Mouse (Mus musculus) G1E (cell line): ENCODE results near the gene Npas3. TPM values are rescaled to one million over a fixed set of nuclear protein-coding genes. Genes with fewer than 3 reads are reported as not detected.

Experiments used
- ATAC-seq: 2 replicates; pipeline ENCODE4 v1.8.0; 2016; ENCODE audit warnings: mild to moderate bottlenecking; ENCODE audit not compliant: insufficient number of reproducible peaks, poor library complexity, low FRiP score, severe bottlenecking; ENCODE audit errors: extremely low read depth
- DNase-seq: peaks from one replicate; pipeline ENCODE4 v3.0.0; 2012; ENCODE audit warnings: low spot score
- H3K27me3 ChIP-seq: 2 replicates; pipeline ENCODE4 v1.6.1; 2012; ENCODE audit warnings: mild to moderate bottlenecking, low read length, inconsistent platforms; ENCODE audit not compliant: insufficient read depth
- H3K36me3 ChIP-seq: replicated peaks from 2 replicates; pipeline ENCODE3; 2012; ENCODE audit warnings: mild to moderate bottlenecking, inconsistent platforms
- H3K4me1 ChIP-seq: 2 replicates; pipeline ENCODE4 v1.6.1; 2012; ENCODE audit warnings: low read depth, low read length, inconsistent platforms, mixed read lengths; ENCODE audit not compliant: insufficient read depth
- H3K4me3 ChIP-seq: 2 replicates; pipeline ENCODE4 v1.5.1; 2012; ENCODE audit warnings: low read depth, mild to moderate bottlenecking, inconsistent platforms, low read length, moderate library complexity, mixed read lengths
- H3K9me3 ChIP-seq: replicated peaks from 2 replicates; pipeline ENCODE4 v1.6.1; 2012; ENCODE audit warnings: inconsistent platforms
- CTCF ChIP-seq: IDR thresholded peaks from 2 replicates; pipeline ENCODE4 v1.5.1; 2012; ENCODE audit warnings: low read depth, low read length, inconsistent platforms, mixed read lengths
- GATA1 ChIP-seq: IDR thresholded peaks from 2 replicates; pipeline ENCODE4 v1.6.1; 2012; ENCODE audit warnings: borderline replicate concordance, low read length, inconsistent platforms, mixed read lengths
- GATA2 ChIP-seq: IDR thresholded peaks from 2 replicates; pipeline ENCODE4 v1.6.1; 2012; ENCODE audit warnings: low read depth, low read length, inconsistent platforms, borderline replicate concordance
- POLR2AphosphoS5 ChIP-seq: IDR thresholded peaks from 2 replicates; pipeline ENCODE4 v1.6.1; 2012; ENCODE audit warnings: low read depth, low read length, inconsistent platforms; ENCODE audit not compliant: insufficient replicate concordance
- TAL1 ChIP-seq: conservative IDR thresholded peaks from 2 replicates; pipeline ENCODE4 v1.6.1; 2012; ENCODE audit warnings: low read depth, low read length, inconsistent platforms, mixed read lengths
- polyA plus RNA-seq: library from polyadenylated mRNA; stranded (reverse); fragments of >175 nt; gene quantifications from 2 replicates; pipeline ENCODE4 v1.2.3, GENCODE M21; 2012
- total RNA-seq, 2 experiments: library from RNA; stranded (forward) in 1 of 2; stranded (reverse) in 1 of 2; fragments of 200-1000 nt in 1 of 2; fragments of >200 nt in 1 of 2; fragmentation: Nextera tagmentation in 1 of 2; gene quantifications; 2 replicates each; pipeline ENCODE4 v1.2.3; 2014 to 2017

Npas3 gene
- total and polyA plus RNA-seq, 3 experiments, result 0.11 TPM; not detected in 2

DNA sequence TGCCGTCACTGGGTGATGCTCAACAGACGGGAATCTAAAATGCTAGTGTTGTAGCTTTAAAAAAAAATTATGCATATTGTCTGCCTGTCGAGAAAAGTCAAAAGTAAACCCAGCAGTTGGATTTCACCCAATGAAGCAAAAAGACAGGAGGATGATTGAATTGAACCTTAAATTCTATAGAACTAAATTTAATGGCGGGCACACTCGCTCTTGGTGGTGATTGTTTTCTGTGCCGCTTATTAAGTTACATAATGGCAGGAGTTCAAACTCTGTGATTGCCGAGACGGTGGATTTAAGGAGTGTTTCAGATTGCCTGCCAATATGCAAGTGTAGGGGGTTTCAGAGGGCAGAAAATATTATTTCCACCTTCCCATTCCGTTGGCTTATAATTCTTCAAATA lies 82.9 kb downstream of the Npas3 start:
- H3K9me3 ChIP-seq, result peaks cover 39% of the 10 kb centered on the region
- no peak for DNase-seq
- H3K4me3 ChIP-seq, result no peak overlapping the region
- no peaks in the 10 kb centered on the region for H3K36me3 ChIP-seq
- TF ChIP-seq POLR2AphosphoS5 (no peak), GATA2 (no peak), GATA1 (no peak)
- ATAC-seq, result no peak
- no peaks in the 10 kb centered on the region for H3K27me3 ChIP-seq
- H3K4me1 ChIP-seq, result no peaks in the 10 kb centered on the region

DNA sequence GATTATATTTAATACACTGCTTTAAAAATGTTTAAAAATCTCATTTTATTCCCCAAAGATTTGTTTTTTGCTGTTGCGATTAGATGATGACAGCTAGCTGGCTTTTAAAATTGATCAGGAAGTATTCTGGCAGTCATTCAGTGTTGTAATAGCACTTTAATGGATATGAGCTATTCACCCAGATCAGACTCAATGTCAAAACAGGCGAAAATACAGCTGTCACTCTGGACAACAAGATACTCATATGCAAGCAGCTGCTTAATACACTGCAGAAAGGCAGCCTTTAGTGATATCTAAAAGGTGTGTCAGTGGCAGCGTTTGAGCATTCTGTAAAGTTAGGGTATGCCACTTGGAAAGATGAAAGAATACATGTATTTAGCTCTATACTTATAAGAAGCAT lies 83.3 kb downstream of the Npas3 start:
- no peak overlapping the region for H3K4me3 ChIP-seq
- H3K4me1 ChIP-seq, result no peaks in the 10 kb centered on the region
- H3K36me3 ChIP-seq, result no peaks in the 10 kb centered on the region
- DNase-seq (no peak), ATAC-seq (no peak)
- H3K9me3 ChIP-seq, result peaks cover 39% of the 10 kb centered on the region
- no peaks in the 10 kb centered on the region for H3K27me3 ChIP-seq
- TF ChIP-seq GATA1 (no peak), TAL1 (no peak), POLR2AphosphoS5 (no peak), CTCF (no peak), GATA2 (no peak)

DNA sequence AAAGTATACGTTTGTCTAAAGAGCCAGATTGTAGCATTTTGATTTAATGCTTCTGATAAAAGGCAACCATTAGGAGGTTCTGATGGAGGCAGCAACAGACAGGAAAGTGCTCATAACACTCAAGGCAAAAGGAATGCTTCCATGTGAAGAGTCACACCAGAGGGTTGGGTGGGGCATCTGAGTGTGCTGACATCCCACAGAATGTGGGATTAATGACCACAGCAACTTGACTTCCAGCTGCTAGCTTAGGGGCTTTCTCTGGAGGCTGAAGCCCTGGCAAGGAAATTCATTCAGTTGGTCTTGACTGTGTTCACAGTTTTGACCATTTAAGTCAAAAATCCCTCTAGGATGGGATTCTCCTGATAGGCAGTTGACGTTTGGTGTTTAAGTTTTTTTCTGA lies 84.8 kb downstream of the Npas3 start:
- Histone ChIP-seq H3K36me3 (no peaks in the 10 kb centered on the region), H3K27me3 (no peaks in the 10 kb centered on the region), H3K4me3 (no peak overlapping the region), H3K4me1 (no peaks in the 10 kb centered on the region), H3K9me3 (peaks cover 39% of the 10 kb centered on the region)
- ATAC-seq, result no peak
- no peak for TF ChIP-seq POLR2AphosphoS5
- no peak for DNase-seq

DNA sequence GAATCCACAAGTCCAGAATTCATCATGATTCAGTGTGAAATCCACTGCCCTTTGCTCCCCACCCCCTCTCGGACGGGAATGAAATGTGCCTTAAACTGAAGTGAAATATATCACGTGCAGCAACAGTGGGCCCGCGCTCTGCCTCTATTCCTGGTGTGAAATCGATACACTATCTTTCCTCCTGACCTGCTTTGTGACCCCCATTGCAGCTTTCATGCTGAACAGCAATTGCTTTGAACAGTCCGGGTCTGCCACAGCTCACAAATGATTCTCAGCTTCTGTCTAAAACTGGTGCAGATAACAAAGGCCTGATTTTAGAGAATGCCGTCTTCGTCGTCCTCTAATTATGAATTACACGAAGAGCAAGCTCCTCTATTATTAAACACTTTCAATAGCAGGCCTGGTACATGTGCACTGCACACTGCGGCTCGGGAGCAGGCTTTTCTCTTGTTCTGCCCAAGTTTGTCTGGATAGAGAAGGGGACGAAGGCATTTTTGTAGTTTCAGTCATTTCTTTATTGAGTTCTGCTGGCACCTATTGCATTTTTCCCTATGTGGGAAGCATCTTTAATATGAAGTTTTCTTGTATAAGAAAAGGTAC lies 90.0 kb downstream of the Npas3 start:
- H3K27me3 ChIP-seq, result no peaks in the 10 kb centered on the region
- peaks cover 36% of the 10 kb centered on the region for H3K9me3 ChIP-seq
- DNase-seq (no peak), ATAC-seq (no peak)
- no peak overlapping the region for H3K4me3 ChIP-seq
- H3K4me1 ChIP-seq, result no peaks in the 10 kb centered on the region
- no peak for TF ChIP-seq CTCF
- no peak for TF ChIP-seq POLR2AphosphoS5
- no peak for TF ChIP-seq GATA1
- no peak for TF ChIP-seq GATA2
- TF ChIP-seq TAL1, result no peak
- no peaks in the 10 kb centered on the region for H3K36me3 ChIP-seq

DNA sequence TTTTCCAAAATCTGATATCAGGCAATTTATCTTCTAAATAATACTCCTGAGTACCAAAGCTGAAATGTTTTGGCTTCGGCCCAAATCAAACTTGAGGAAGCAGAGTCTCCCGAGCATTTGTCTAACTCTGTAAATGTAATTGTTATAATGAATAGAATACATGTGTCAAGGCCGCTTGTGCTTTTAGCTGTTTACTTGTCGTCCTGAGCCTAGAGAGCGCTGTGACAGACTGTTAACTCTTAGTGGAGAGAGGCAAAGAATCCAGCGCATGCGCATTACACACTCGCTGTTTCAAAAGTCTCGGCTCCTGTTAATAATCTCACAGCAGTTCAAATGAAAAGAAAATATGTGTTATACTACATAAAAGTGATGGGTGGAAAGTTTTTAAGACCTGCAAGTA lies 94.3 kb downstream of the Npas3 start:
- no peaks in the 10 kb centered on the region for H3K4me1 ChIP-seq
- no peaks in the 10 kb centered on the region for H3K36me3 ChIP-seq
- H3K4me3 ChIP-seq, result no peak overlapping the region
- no peak for TF ChIP-seq POLR2AphosphoS5
- TF ChIP-seq GATA2, result no peak
- TF ChIP-seq CTCF, result no peak
- no peak for TF ChIP-seq GATA1
- no peak for TF ChIP-seq TAL1
- DNase-seq (no peak), ATAC-seq (no peak)
- no peaks in the 10 kb centered on the region for H3K27me3 ChIP-seq
- H3K9me3 ChIP-seq, result peaks cover 24% of the 10 kb centered on the region

DNA sequence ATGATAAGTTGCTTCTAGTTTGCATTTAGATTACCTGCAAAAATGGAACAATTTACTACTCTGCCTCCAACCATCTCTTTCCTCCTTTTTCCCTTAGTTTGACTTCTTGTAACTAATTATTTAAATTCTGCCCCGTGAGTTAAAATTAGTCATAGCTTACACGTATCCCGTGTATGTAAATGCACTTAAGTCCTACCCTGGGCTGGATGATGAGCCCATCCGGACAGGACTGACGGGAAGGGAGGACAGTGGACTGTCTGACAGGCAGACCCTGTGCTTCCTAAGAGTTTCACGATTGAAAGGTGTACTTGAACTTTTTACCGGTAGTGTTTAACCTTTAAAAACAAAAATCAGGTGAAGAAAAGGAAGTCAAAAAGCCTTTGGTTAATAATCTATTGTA lies 103.4 kb downstream of the Npas3 start:
- Histone ChIP-seq H3K27me3 (no peaks in the 10 kb centered on the region), H3K4me1 (no peaks in the 10 kb centered on the region), H3K9me3 (peaks cover 20% of the 10 kb centered on the region), H3K36me3 (no peaks in the 10 kb centered on the region), H3K4me3 (no peak overlapping the region)
- TF ChIP-seq CTCF (no peak), GATA1 (no peak), TAL1 (no peak), GATA2 (no peak), POLR2AphosphoS5 (no peak)
- no peak for ATAC-seq
- no peak for DNase-seq

DNA sequence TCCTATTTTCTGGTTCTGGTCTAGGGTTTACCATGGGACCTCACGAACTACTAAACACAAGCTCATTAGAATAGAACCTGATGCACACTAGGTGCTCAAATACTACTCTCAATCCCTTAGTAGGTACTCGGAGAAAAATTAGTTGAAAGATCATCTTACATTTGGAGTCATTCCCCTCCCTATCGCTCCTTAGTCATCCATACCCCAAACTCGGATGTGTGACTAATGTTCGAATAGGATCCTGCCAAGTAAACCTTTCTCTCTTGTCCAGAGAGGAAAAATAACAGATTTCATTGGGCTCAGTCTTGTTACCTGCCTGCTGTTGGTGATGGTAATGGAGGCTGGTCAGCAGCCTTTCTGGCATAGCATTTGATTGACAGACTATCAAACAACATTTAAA lies 117.3 kb downstream of the Npas3 start:
- Histone ChIP-seq H3K9me3 (peaks cover 36% of the 10 kb centered on the region), H3K36me3 (no peaks in the 10 kb centered on the region), H3K4me1 (no peaks in the 10 kb centered on the region), H3K4me3 (no peak overlapping the region), H3K27me3 (no peaks in the 10 kb centered on the region)
- DNase-seq, result no peak
- TF ChIP-seq POLR2AphosphoS5 (no peak), GATA2 (no peak), TAL1 (no peak), CTCF (no peak)
- no peak for ATAC-seq
